Mouse (Mus musculus): ENCODE data around the gene Rhobtb1. TPM values are rescaled to one million over a fixed set of nuclear protein-coding genes. Genes with fewer than 3 reads are reported as not detected.

Gene Rhobtb1
- polyA plus RNA-seq, 1 experiment from 2014 or later, result 11.4 TPM

DNA sequence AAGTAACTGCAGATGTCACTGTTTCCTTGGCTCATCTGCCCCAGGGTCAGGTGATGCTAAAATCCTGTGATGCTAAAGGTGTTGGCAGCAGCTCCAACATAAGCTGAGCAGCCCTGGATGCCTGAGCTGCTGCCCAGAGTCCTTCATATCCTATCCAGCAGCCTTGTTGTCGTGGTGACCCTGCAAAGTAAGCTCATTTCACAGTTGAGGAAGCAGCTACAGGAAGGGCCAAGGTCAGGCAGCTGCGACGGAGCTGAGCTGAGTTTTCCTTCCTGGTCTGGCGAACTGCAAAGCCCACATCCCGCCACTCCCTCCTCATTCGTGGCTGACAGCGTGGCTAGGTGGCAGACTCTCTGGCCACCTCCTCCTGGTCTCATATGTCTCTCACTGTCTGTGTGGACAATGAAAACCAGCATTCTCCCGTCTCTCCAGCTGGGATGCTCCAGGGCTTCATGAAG is 103.2 kb downstream of the Rhobtb1 start:
- 6% methylated on average over 8 of the region's 8 CpGs for WGBS
- peaks cover 17% of the 10 kb centered on the region for H3K4me1 ChIP-seq (ENCODE audit: control insufficient read depth, insufficient read depth, low read depth, low read length)
- 0 out of 2 replicates have a peak, but pooled peaks cover 2% of the 10 kb centered on the region for H3K36me3 ChIP-seq (ENCODE audit: control insufficient read depth, insufficient read depth, low read length)
- H3K27me3 ChIP-seq (replicated peaks; ENCODE audit: control insufficient read depth, insufficient read depth, low read length), result no peaks in the 10 kb centered on the region
- H3K9ac ChIP-seq (ENCODE audit: low read depth, low read length), result peak overlapping the region; percentile 20; the same call in 1 of the 2 replicates
- H3K4me3 ChIP-seq (ENCODE audit: low read length), result no peak overlapping the region
- peak; percentile 85 for ATAC-seq
- H3K9me3 ChIP-seq (ENCODE audit: control insufficient read depth, low read length), result no peaks in the 10 kb centered on the region
- no peak overlapping the region for H3K4me2 ChIP-seq (ENCODE audit: low read length)
- peak overlapping the region; percentile 51 for H3K27ac ChIP-seq (ENCODE audit: low read depth, low read length)

GRCm38 (mm10) chr10:69255594-69255993 is 104.4 kb downstream of the Rhobtb1 start:
- Histone ChIP-seq H3K9me3 (ENCODE audit: control insufficient read depth, low read length) (no peaks in the 10 kb centered on the region), H3K36me3 (ENCODE audit: control insufficient read depth, insufficient read depth, low read length) (no peaks in the 10 kb centered on the region), H3K27ac (ENCODE audit: low read depth, low read length) (no peak overlapping the region), H3K27me3 (replicated peaks; ENCODE audit: control insufficient read depth, insufficient read depth, low read length) (no peaks in the 10 kb centered on the region), H3K4me2 (ENCODE audit: low read length) (no peak overlapping the region), H3K4me1 (ENCODE audit: control insufficient read depth, insufficient read depth, low read depth, low read length) (peaks cover 17% of the 10 kb centered on the region), H3K4me3 (ENCODE audit: low read length) (no peak overlapping the region), H3K9ac (ENCODE audit: low read depth, low read length) (no peak overlapping the region)
- ATAC-seq, result no peak
- 60% methylated on average over 5 of the region's 5 CpGs for WGBS

DNA sequence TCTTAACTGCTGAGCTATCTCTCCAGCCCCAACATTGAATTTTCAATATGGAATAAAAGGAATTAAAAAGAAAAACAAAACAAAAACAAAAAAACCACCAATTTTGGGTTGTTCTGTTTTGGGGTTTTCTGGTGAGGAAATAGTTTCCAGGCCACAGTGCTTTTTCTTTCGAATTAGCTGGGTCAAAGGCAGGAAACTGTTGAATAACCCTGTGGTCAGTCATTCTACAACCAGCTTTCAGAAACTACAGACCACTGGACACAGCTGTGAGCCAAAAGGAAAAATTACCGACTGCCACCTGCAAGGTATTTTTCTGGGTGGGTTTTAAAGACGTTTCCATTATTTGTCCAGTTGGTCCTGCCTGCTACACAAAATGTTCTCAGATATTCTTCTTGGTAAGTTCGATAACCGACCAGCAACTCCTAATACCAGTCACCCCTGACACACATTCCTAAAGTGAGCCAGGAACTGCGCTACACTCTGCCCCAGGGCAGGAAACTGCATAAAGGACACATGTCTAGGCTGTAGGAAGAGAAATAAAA is 106.4 kb downstream of the Rhobtb1 start:
- no peak overlapping the region for H3K27ac ChIP-seq (ENCODE audit: low read depth, low read length)
- no peaks in the 10 kb centered on the region for H3K27me3 ChIP-seq (replicated peaks; ENCODE audit: control insufficient read depth, insufficient read depth, low read length)
- no peak overlapping the region for H3K4me3 ChIP-seq (ENCODE audit: low read length)
- no peak for ATAC-seq
- no peaks in the 10 kb centered on the region for H3K36me3 ChIP-seq (ENCODE audit: control insufficient read depth, insufficient read depth, low read length)
- 82% methylated on average over 6 of the region's 6 CpGs for WGBS
- H3K9ac ChIP-seq (ENCODE audit: low read depth, low read length), result no peak overlapping the region
- no peak overlapping the region for H3K4me2 ChIP-seq (ENCODE audit: low read length)
- peaks cover 17% of the 10 kb centered on the region for H3K4me1 ChIP-seq (ENCODE audit: control insufficient read depth, insufficient read depth, low read depth, low read length)
- H3K9me3 ChIP-seq (ENCODE audit: control insufficient read depth, low read length), result no peaks in the 10 kb centered on the region

- no peaks in the 10 kb centered on the region for H3K36me3 ChIP-seq (ENCODE audit: control insufficient read depth, insufficient read depth, low read length)
- H3K4me2 ChIP-seq (ENCODE audit: low read length), result no peak overlapping the region
- no peak overlapping the region for H3K27ac ChIP-seq (ENCODE audit: low read depth, low read length)
- no peaks in the 10 kb centered on the region for H3K27me3 ChIP-seq (replicated peaks; ENCODE audit: control insufficient read depth, insufficient read depth, low read length)
- H3K9me3 ChIP-seq (ENCODE audit: control insufficient read depth, low read length), result no peaks in the 10 kb centered on the region
- ATAC-seq, result no peak
- H3K4me3 ChIP-seq (ENCODE audit: low read length), result no peak overlapping the region
- 51% methylated on average over 9 of the region's 9 CpGs for WGBS
- H3K4me1 ChIP-seq (ENCODE audit: control insufficient read depth, insufficient read depth, low read depth, low read length), result peaks cover 13% of the 10 kb centered on the region
- no peak overlapping the region for H3K9ac ChIP-seq (ENCODE audit: low read depth, low read length)
These were observed 107.4 kb downstream of the Rhobtb1 start for GRCm38 (mm10) chr10:69258588-69258987.

DNA sequence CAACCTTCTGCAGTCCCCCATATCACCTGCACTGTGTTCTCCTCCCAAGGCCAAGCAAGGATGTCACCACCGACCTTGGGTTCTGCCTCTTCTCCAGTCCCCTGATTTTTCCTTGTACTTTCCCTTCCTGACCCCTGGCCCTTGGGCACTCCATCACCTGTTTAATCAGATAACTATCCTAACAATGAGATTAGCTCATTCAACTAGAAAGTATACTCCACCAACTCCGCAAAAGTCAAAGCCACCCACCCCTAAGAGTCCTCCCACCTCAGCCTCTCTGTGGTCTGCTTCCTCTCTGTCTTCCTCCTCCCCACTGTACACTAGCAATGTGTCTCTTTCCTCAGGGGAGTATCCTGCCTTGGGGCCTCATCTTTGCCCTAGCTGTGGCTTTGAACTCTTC is 107.9 kb downstream of the Rhobtb1 start:
- Histone ChIP-seq H3K4me1 (ENCODE audit: control insufficient read depth, insufficient read depth, low read depth, low read length) (peaks cover 9% of the 10 kb centered on the region), H3K27me3 (replicated peaks; ENCODE audit: control insufficient read depth, insufficient read depth, low read length) (no peaks in the 10 kb centered on the region), H3K4me3 (ENCODE audit: low read length) (no peak overlapping the region), H3K4me2 (ENCODE audit: low read length) (no peak overlapping the region), H3K36me3 (ENCODE audit: control insufficient read depth, insufficient read depth, low read length) (no peaks in the 10 kb centered on the region), H3K9ac (ENCODE audit: low read depth, low read length) (no peak overlapping the region), H3K9me3 (ENCODE audit: control insufficient read depth, low read length) (no peaks in the 10 kb centered on the region), H3K27ac (ENCODE audit: low read depth, low read length) (no peak overlapping the region)
- 67% methylated on average over 2 of the region's 2 CpGs for WGBS
- no peak for ATAC-seq

- no peak overlapping the region for H3K27ac ChIP-seq (ENCODE audit: low read depth, low read length)
- H3K27me3 ChIP-seq (replicated peaks; ENCODE audit: control insufficient read depth, insufficient read depth, low read length), result no peaks in the 10 kb centered on the region
- no peak overlapping the region for H3K4me2 ChIP-seq (ENCODE audit: low read length)
- peaks cover 4% of the 10 kb centered on the region for H3K4me1 ChIP-seq (ENCODE audit: control insufficient read depth, insufficient read depth, low read depth, low read length)
- no peak overlapping the region for H3K4me3 ChIP-seq (ENCODE audit: low read length)
- 91% methylated on average over 8 of the region's 8 CpGs for WGBS
- no peak overlapping the region for H3K9ac ChIP-seq (ENCODE audit: low read depth, low read length)
- H3K9me3 ChIP-seq (ENCODE audit: control insufficient read depth, low read length), result no peaks in the 10 kb centered on the region
- ATAC-seq, result no peak
- no peaks in the 10 kb centered on the region for H3K36me3 ChIP-seq (ENCODE audit: control insufficient read depth, insufficient read depth, low read length)
These were observed 108.7 kb downstream of the Rhobtb1 start for GRCm38 (mm10) chr10:69259929-69260328.

GRCm38 (mm10) chr10:69262918-69263822 is 111.9 kb downstream of the Rhobtb1 start:
- 0 out of 2 replicates have a peak, but pooled peaks cover 3% of the 10 kb centered on the region for H3K36me3 ChIP-seq (ENCODE audit: control insufficient read depth, insufficient read depth, low read length)
- H3K4me2 ChIP-seq (ENCODE audit: low read length), result no peak overlapping the region
- WGBS, result 80% methylated on average over 14 of the region's 14 CpGs
- no peaks in the 10 kb centered on the region for H3K9me3 ChIP-seq (ENCODE audit: control insufficient read depth, low read length)
- H3K4me3 ChIP-seq (ENCODE audit: low read length), result no peak overlapping the region
- ATAC-seq, result no peak
- no peak overlapping the region for H3K9ac ChIP-seq (ENCODE audit: low read depth, low read length)
- peaks cover 4% of the 10 kb centered on the region for H3K4me1 ChIP-seq (ENCODE audit: control insufficient read depth, insufficient read depth, low read depth, low read length)
- no peak overlapping the region for H3K27ac ChIP-seq (ENCODE audit: low read depth, low read length)
- no peaks in the 10 kb centered on the region for H3K27me3 ChIP-seq (replicated peaks; ENCODE audit: control insufficient read depth, insufficient read depth, low read length)

DNA sequence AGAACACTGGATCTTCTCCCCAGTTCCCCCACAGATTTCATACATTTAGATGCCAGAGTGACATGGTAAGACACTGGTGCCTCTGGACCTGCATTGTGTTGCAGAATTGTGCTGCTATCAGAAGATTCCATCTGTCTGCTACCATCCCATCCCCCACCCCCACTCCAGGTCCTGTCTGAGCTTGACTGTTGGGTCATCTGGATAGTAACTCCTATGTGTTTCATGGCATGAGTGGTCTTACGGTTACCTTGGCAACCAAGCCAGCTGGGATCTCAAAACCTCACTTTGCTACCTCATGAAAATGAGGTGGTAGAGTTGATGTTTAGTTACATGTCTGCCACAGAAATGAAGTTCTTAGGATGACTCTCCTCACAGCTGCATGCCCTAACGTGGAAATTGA is 112.7 kb downstream of the Rhobtb1 start:
- H3K4me1 ChIP-seq (ENCODE audit: control insufficient read depth, insufficient read depth, low read depth, low read length), result peaks cover 4% of the 10 kb centered on the region
- WGBS, result 78% methylated on average over 2 of the region's 2 CpGs
- no peak for ATAC-seq

DNA sequence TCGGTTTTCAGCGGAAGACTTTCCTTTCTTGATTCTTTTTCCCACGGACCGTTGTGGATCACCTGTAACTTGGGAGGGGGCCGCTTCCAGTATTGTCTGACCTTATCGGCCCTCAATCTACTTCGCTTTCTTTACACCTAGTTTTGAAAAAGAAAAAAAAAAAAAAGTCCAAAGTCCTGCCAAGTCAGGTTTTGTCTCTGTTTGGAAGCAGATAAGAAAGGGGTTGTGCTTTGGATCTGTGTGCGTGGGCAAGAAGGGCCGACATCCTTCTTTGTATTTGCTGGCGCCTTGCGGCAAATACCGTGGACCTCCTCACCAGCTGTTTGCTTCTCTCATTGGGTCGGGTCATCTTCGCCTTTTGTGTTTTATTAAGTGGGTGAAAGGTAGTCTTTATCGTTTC is 114.2 kb downstream of the Rhobtb1 start:
- no peak overlapping the region for H3K4me3 ChIP-seq (ENCODE audit: low read length)
- peaks cover 10% of the 10 kb centered on the region for H3K36me3 ChIP-seq (ENCODE audit: control insufficient read depth, insufficient read depth, low read length)
- no peaks in the 10 kb centered on the region for H3K27me3 ChIP-seq (replicated peaks; ENCODE audit: control insufficient read depth, insufficient read depth, low read length)
- H3K4me2 ChIP-seq (ENCODE audit: low read length), result no peak overlapping the region
- no peak for ATAC-seq
- no peak overlapping the region for H3K27ac ChIP-seq (ENCODE audit: low read depth, low read length)
- H3K9me3 ChIP-seq (ENCODE audit: control insufficient read depth, low read length), result no peaks in the 10 kb centered on the region
- peaks cover 4% of the 10 kb centered on the region for H3K4me1 ChIP-seq (ENCODE audit: control insufficient read depth, insufficient read depth, low read depth, low read length)
- WGBS, result 87% methylated on average over 15 of the region's 15 CpGs
- H3K9ac ChIP-seq (ENCODE audit: low read depth, low read length), result no peak overlapping the region

More for the DNA sequence above, 112.7 kb downstream of the Rhobtb1 start:
- Histone ChIP-seq H3K9ac (ENCODE audit: low read depth, low read length) (no peak overlapping the region), H3K4me3 (ENCODE audit: low read length) (no peak overlapping the region), H3K36me3 (ENCODE audit: control insufficient read depth, insufficient read depth, low read length) (0 out of 2 replicates have a peak, but pooled peaks cover 3% of the 10 kb centered on the region), H3K9me3 (ENCODE audit: control insufficient read depth, low read length) (no peaks in the 10 kb centered on the region), H3K27me3 (replicated peaks; ENCODE audit: control insufficient read depth, insufficient read depth, low read length) (no peaks in the 10 kb centered on the region), H3K27ac (ENCODE audit: low read depth, low read length) (no peak overlapping the region), H3K4me2 (ENCODE audit: low read length) (no peak overlapping the region)
